21 mouse cellular contexts compared by ENCODE assay signal in genomic region chr5:3461401-3461800, GRCm38 (mm10).
DNase-seq lines count a peak whose midpoint lies in the region; ATAC-seq and TF ChIP-seq lines count a peak whose summit lies in the region.
"Had no signal": no experiment of that assay in that cellular context is flagged by ENCODE, and none has a peak within 500 bp of the region (broad histone marks: within the 10 kb centered on the region; RNA-seq: fewer than 3 reads in every experiment).

No protein-coding gene starts in this region.

- DNase-seq in liver, postnatal 0 days = no peak
- DNase-seq in liver, embryonic 11.5 days (ENCODE audit: low spot score) = no peak
- peak; percentile 56 for DNase-seq in induced T-regulatory cell, adult 2 months (ENCODE audit: low read depth)
- no peak for DNase-seq in cerebellum, adult 9-10 months
- DNase-seq in left cerebral cortex, adult 9 months (ENCODE audit: low spot score in 2 of 2) = no peak
- DNase-seq: adrenal gland, adult 8-10 months; cerebellum, adult 11 months; cerebellum, postnatal 36 days; gastrocnemius, postnatal 14 days; kidney, adult 18-20 months; kidney, postnatal 14 days; right cerebral cortex, postnatal 14 days had no signal

- WGBS in liver, postnatal 0 days (ENCODE audit: insufficient replicate concordance) = 58% methylated on average over 7 of the region's 7 CpGs
- WGBS in liver, embryonic 11.5 days = 60% methylated on average over 7 of the region's 7 CpGs

- H3K4me1 ChIP-seq in liver, postnatal 0 days (ENCODE audit: insufficient read depth) = peaks cover 43% of the 10 kb centered on the region
- peaks cover 20% of the 10 kb centered on the region for H3K4me1 ChIP-seq in liver, embryonic 11.5 days (replicated peaks; ENCODE audit: control insufficient read depth, insufficient read depth, low read length)
- H3K4me1 ChIP-seq: forebrain, embryonic 13.5 days; midbrain, embryonic 13.5 days had no signal

- no peak for TF ChIP-seq EP300 in liver, postnatal 0 days (IDR thresholded peaks at IDR 0.05; ENCODE audit: low read depth)

- peak overlapping the region; percentile 48; the same call in 1 of the 2 replicates for H3K27ac ChIP-seq in liver, postnatal 0 days (ENCODE audit: low read depth)
- H3K27ac ChIP-seq in liver, embryonic 11.5 days (ENCODE audit: low read depth, low read length) = no peak overlapping the region
- H3K27ac ChIP-seq: forebrain, embryonic 13.5 days; hindbrain, postnatal 0 days; layer of hippocampus, adult 2 months; limb, embryonic 13.5 days; liver, embryonic 14.5 days; midbrain, embryonic 13.5 days had no signal

- no peak overlapping the region for H3K9ac ChIP-seq in liver, postnatal 0 days (replicated peaks)
- no peak overlapping the region for H3K9ac ChIP-seq in liver, embryonic 11.5 days (ENCODE audit: low read depth, low read length)
- H3K9ac ChIP-seq: forebrain, embryonic 13.5 days; limb, embryonic 13.5 days; liver, embryonic 14.5 days; midbrain, embryonic 13.5 days had no signal

- H3K9me3 ChIP-seq in liver, postnatal 0 days (ENCODE audit: low read length) = no peaks in the 10 kb centered on the region
- no peaks in the 10 kb centered on the region for H3K9me3 ChIP-seq in liver, embryonic 11.5 days (ENCODE audit: control insufficient read depth, low read length)
- H3K9me3 ChIP-seq: forebrain, embryonic 13.5 days; limb, embryonic 13.5 days; midbrain, embryonic 13.5 days had no signal

- H3K27me3 ChIP-seq in liver, postnatal 0 days (ENCODE audit: insufficient read depth, low read length) = no peaks in the 10 kb centered on the region
- H3K27me3 ChIP-seq in liver, embryonic 11.5 days (replicated peaks; ENCODE audit: control insufficient read depth, insufficient read depth, low read length) = no peaks in the 10 kb centered on the region
- H3K27me3 ChIP-seq: forebrain, embryonic 13.5 days; limb, embryonic 13.5 days; midbrain, embryonic 13.5 days had no signal

- no peak overlapping the region for H3K4me2 ChIP-seq in liver, postnatal 0 days (ENCODE audit: low read depth, low read length)
- H3K4me2 ChIP-seq in liver, embryonic 11.5 days = no peak overlapping the region
- H3K4me2 ChIP-seq: forebrain, embryonic 13.5 days; limb, embryonic 13.5 days; midbrain, embryonic 13.5 days had no signal

- H3K4me3 ChIP-seq in liver, postnatal 0 days (ENCODE audit: low read depth, low read length) = no peak overlapping the region
- no peak overlapping the region for H3K4me3 ChIP-seq in liver, embryonic 11.5 days (ENCODE audit: low read depth, low read length)
- H3K4me3 ChIP-seq: forebrain, embryonic 13.5 days; layer of hippocampus, adult 2 months; limb, embryonic 13.5 days; midbrain, embryonic 13.5 days had no signal

- no peaks in the 10 kb centered on the region; the same call in 1 of the 2 replicates for H3K36me3 ChIP-seq in liver, postnatal 0 days (replicated peaks; ENCODE audit: insufficient read depth, low read length)
- 0 out of 2 replicates have a peak, but pooled peaks cover 2% of the 10 kb centered on the region for H3K36me3 ChIP-seq in liver, embryonic 11.5 days (ENCODE audit: control insufficient read depth, insufficient read depth, low read length)
- H3K36me3 ChIP-seq: limb, embryonic 13.5 days; midbrain, embryonic 13.5 days had no signal

- no peak for TF ChIP-seq CTCF in liver, postnatal 0 days (IDR thresholded peaks at IDR 0.05; ENCODE audit: low read depth)

- no peak for ATAC-seq in liver, postnatal 0 days
- no peak for ATAC-seq in liver, embryonic 11.5 days (replicated peaks; ENCODE audit: low FRiP score)
- ATAC-seq in activated CD4-positive, CD25-positive, alpha-beta regulatory T cell, adult 4 months = peak; percentile 1
- ATAC-seq in neutrophil, adult 5-6 weeks (ENCODE audit: extremely low read depth, insufficient number of reproducible peaks, low FRiP score, poor library complexity, severe bottlenecking) = peak; percentile 36; the same call in 1 of the 2 replicates
- no peak for ATAC-seq in megakaryocyte-erythroid progenitor cell, adult 5-6 weeks (replicated peaks; ENCODE audit: low FRiP score, low TSS enrichment, poor library complexity, severe bottlenecking)
- ATAC-seq: forebrain, embryonic 13.5 days; hindbrain, postnatal 0 days; midbrain, embryonic 13.5 days had no signal

Comparison
In these comparisons a context has a peak if more than half of its experiments do, and no peak if none do; other contexts are left out.
1. ATAC-seq: peak in activated CD4-positive, CD25-positive, alpha-beta regulatory T cell, adult 4 months (single experiment) and neutrophil, adult 5-6 weeks (single experiment); none in liver, postnatal 0 days (single experiment), liver, embryonic 11.5 days (single experiment) and megakaryocyte-erythroid progenitor cell, adult 5-6 weeks (single experiment).